Mouse (Mus musculus): ENCODE measurements at regions not wholly inside any gene's neighbourhood (a gene's known extent, or its start where the extent isn't known, plus 50 kb on each side); places are given as distances from the start of the nearest gene placed in this dataset.

GRCm38 (mm10) chr16:54279275-54279674 lies 1018.5 kb downstream of the Zpld1 start:
- Histone ChIP-seq H3K9ac (replicated peaks; ENCODE audit: low read length) (no peak overlapping the region), H3K27ac (no peak overlapping the region), H3K36me3 (ENCODE audit: insufficient read depth, low read length) (no peaks in the 10 kb centered on the region), H3K4me2 (ENCODE audit: low read depth, low read length) (no peak overlapping the region), H3K9me3 (ENCODE audit: low read length) (no peaks in the 10 kb centered on the region), H3K4me3 (ENCODE audit: low read length) (no peak overlapping the region), H3K27me3 (ENCODE audit: insufficient read depth, low read length) (no peaks in the 10 kb centered on the region), H3K4me1 (ENCODE audit: insufficient read depth, low read length) (no peaks in the 10 kb centered on the region)
- TF ChIP-seq CTCF (IDR thresholded peaks at IDR 0.05; ENCODE audit: low read depth): no peak
- DNase-seq (ENCODE audit: low spot score): no peak
- no peak for ATAC-seq

GRCm38 (mm10) chr16:54263853-54264252 lies 1033.9 kb downstream of the Zpld1 start:
- Histone ChIP-seq H3K4me1 (ENCODE audit: insufficient read depth, low read length) (no peaks in the 10 kb centered on the region), H3K36me3 (ENCODE audit: insufficient read depth, low read length) (no peaks in the 10 kb centered on the region), H3K9me3 (ENCODE audit: low read length) (no peaks in the 10 kb centered on the region), H3K9ac (replicated peaks; ENCODE audit: low read length) (no peak overlapping the region), H3K4me2 (ENCODE audit: low read depth, low read length) (no peak overlapping the region), H3K4me3 (ENCODE audit: low read length) (no peak overlapping the region), H3K27ac (no peak overlapping the region), H3K27me3 (ENCODE audit: insufficient read depth, low read length) (no peaks in the 10 kb centered on the region)
- ATAC-seq (no peak), DNase-seq (ENCODE audit: low spot score) (no peak)
- 71% methylated on average over 1 of the region's 1 CpGs for WGBS
- TF ChIP-seq CTCF (IDR thresholded peaks at IDR 0.05; ENCODE audit: low read depth): no peak

- Histone ChIP-seq H3K9me3 (ENCODE audit: low read length) (no peaks in the 10 kb centered on the region), H3K27ac (no peak overlapping the region), H3K9ac (replicated peaks; ENCODE audit: low read length) (no peak overlapping the region), H3K4me2 (ENCODE audit: low read depth, low read length) (no peak overlapping the region), H3K4me3 (ENCODE audit: low read length) (no peak overlapping the region), H3K27me3 (ENCODE audit: insufficient read depth, low read length) (no peaks in the 10 kb centered on the region), H3K36me3 (ENCODE audit: insufficient read depth, low read length) (no peaks in the 10 kb centered on the region), H3K4me1 (ENCODE audit: insufficient read depth, low read length) (no peaks in the 10 kb centered on the region)
- 80% methylated on average over 1 of the region's 1 CpGs for WGBS
- ATAC-seq (no peak), DNase-seq (ENCODE audit: low spot score) (peak; percentile 5)
- no peak for TF ChIP-seq CTCF (IDR thresholded peaks at IDR 0.05; ENCODE audit: low read depth)
These were observed 1038.5 kb downstream of the Zpld1 start for GRCm38 (mm10) chr16:54259260-54259659.

- H3K4me1 ChIP-seq (ENCODE audit: insufficient read depth, low read length): no peaks in the 10 kb centered on the region
- H3K9ac ChIP-seq (replicated peaks; ENCODE audit: low read length): no peak overlapping the region
- H3K27ac ChIP-seq: no peak overlapping the region
- H3K36me3 ChIP-seq (ENCODE audit: insufficient read depth, low read length): no peaks in the 10 kb centered on the region
- no peak for TF ChIP-seq CTCF (IDR thresholded peaks at IDR 0.05; ENCODE audit: low read depth)
- no peaks in the 10 kb centered on the region for H3K9me3 ChIP-seq (ENCODE audit: low read length)
- WGBS: 81% methylated on average over 3 of the region's 3 CpGs
- no peak overlapping the region for H3K4me3 ChIP-seq (ENCODE audit: low read length)
- H3K27me3 ChIP-seq (ENCODE audit: insufficient read depth, low read length): no peaks in the 10 kb centered on the region
- ATAC-seq (no peak), DNase-seq (ENCODE audit: low spot score) (no peak)
- H3K4me2 ChIP-seq (ENCODE audit: low read depth, low read length): no peak overlapping the region
These were observed 1050.9 kb downstream of the Zpld1 start for GRCm38 (mm10) chr16:54246883-54247282.

GRCm38 (mm10) chr16:54246386-54246785 lies 1051.4 kb downstream of the Zpld1 start:
- Histone ChIP-seq H3K4me2 (ENCODE audit: low read depth, low read length) (no peak overlapping the region), H3K9me3 (ENCODE audit: low read length) (no peaks in the 10 kb centered on the region), H3K36me3 (ENCODE audit: insufficient read depth, low read length) (no peaks in the 10 kb centered on the region), H3K4me3 (ENCODE audit: low read length) (no peak overlapping the region), H3K27ac (no peak overlapping the region), H3K9ac (replicated peaks; ENCODE audit: low read length) (no peak overlapping the region), H3K4me1 (ENCODE audit: insufficient read depth, low read length) (no peaks in the 10 kb centered on the region), H3K27me3 (ENCODE audit: insufficient read depth, low read length) (no peaks in the 10 kb centered on the region)
- ATAC-seq (no peak), DNase-seq (ENCODE audit: low spot score) (no peak)
- no peak for TF ChIP-seq CTCF (IDR thresholded peaks at IDR 0.05; ENCODE audit: low read depth)
- WGBS: 74% methylated on average over 5 of the region's 5 CpGs

- Histone ChIP-seq H3K4me1 (ENCODE audit: insufficient read depth, low read length) (no peaks in the 10 kb centered on the region), H3K9ac (replicated peaks; ENCODE audit: low read length) (no peak overlapping the region), H3K4me2 (ENCODE audit: low read depth, low read length) (no peak overlapping the region), H3K9me3 (ENCODE audit: low read length) (no peaks in the 10 kb centered on the region), H3K27ac (no peak overlapping the region), H3K4me3 (ENCODE audit: low read length) (no peak overlapping the region), H3K36me3 (ENCODE audit: insufficient read depth, low read length) (no peaks in the 10 kb centered on the region), H3K27me3 (ENCODE audit: insufficient read depth, low read length) (no peaks in the 10 kb centered on the region)
- DNase-seq (ENCODE audit: low spot score) (no peak), ATAC-seq (no peak)
- 90% methylated on average over 1 of the region's 1 CpGs for WGBS
- no peak for TF ChIP-seq CTCF (IDR thresholded peaks at IDR 0.05; ENCODE audit: low read depth)
These were observed 1058.3 kb downstream of the Zpld1 start for GRCm38 (mm10) chr16:54239488-54239887.

- H3K36me3 ChIP-seq (ENCODE audit: insufficient read depth, low read length): no peaks in the 10 kb centered on the region
- H3K4me1 ChIP-seq (ENCODE audit: insufficient read depth, low read length): no peaks in the 10 kb centered on the region
- no peak for TF ChIP-seq CTCF (IDR thresholded peaks at IDR 0.05; ENCODE audit: low read depth)
- no peak overlapping the region for H3K27ac ChIP-seq
- 63% methylated on average over 2 of the region's 2 CpGs for whole genome bisulfite sequencing
- H3K4me2 ChIP-seq (ENCODE audit: low read depth, low read length): no peak overlapping the region
- H3K9me3 ChIP-seq (ENCODE audit: low read length): no peaks in the 10 kb centered on the region
- no peak overlapping the region for H3K9ac ChIP-seq (replicated peaks; ENCODE audit: low read length)
- H3K27me3 ChIP-seq (ENCODE audit: insufficient read depth, low read length): no peaks in the 10 kb centered on the region
- DNase-seq (ENCODE audit: low spot score) (no peak), ATAC-seq (no peak)
- H3K4me3 ChIP-seq (ENCODE audit: low read length): no peak overlapping the region
These were observed 1068.2 kb downstream of the Zpld1 start for GRCm38 (mm10) chr16:54229445-54230208.

Data from hindbrain, postnatal 0 days (tissue).